Mouse (Mus musculus) embryonic facial prominence, embryonic 12.5 days (tissue): ENCODE results near the gene Slc50a1. TPM values are rescaled to one million over a fixed set of nuclear protein-coding genes. Genes with fewer than 3 reads are reported as not detected.
A peak's percentile ranks its signal among the peaks of the same experiment; 100 is the strongest.

Source experiments
- microRNA counts: library from miRNA; unstranded; fragments of <30 nt; microRNA quantifications from one replicate; lab custom pipeline; 2017
- microRNA-seq: library from miRNA; unstranded; fragments of <30 nt; microRNA quantifications from one replicate; pipeline ENCODE4, GENCODE M21; 2017
- polyA plus RNA-seq: library from polyadenylated mRNA; unstranded; fragments of >200 nt; fragmentation: Nextera tagmentation; extraction: Ambion mirVana; gene quantifications from 2 replicates; pipeline ENCODE4 v1.2.1, GENCODE M21; 2016

The Slc50a1 gene
- polyA plus RNA-seq, 1 experiment from 2014 or later, result 56.6 TPM

MicroRNAs within 50 kb of the gene (microRNA counts, 519-probe panel; counts per million panel counts)
- 460 counts per million, percentile 65 among the panel's probes with 10 or more counts for microRNA mmu-miR-92b (lab: Ali Mortazavi, UCI)

Small RNA genes lying within 50 kb of the gene (microRNA-seq; reads per million reads assigned to microRNA genes)
- 1,086 reads per million, percentile 78 among the genes with 10 or more reads in this experiment for gene Mir92b

Other genes with a start within 250 kb of the Slc50a1 start
- gene Rusc1, start 177.3 kb downstream of the Slc50a1 start, polyA plus RNA-seq, result 26.5 and 33.7 TPM in 2 replicates
- gene Gm43738, start 169.5 kb downstream of the Slc50a1 start, polyA plus RNA-seq, result not detected in 2 replicates
- 258 and 265 TPM in 2 replicates for gene Fdps, start 168.6 kb downstream of the Slc50a1 start, polyA plus RNA-seq
- gene Pklr, start 134.4 kb downstream of the Slc50a1 start, polyA plus RNA-seq, result 0.27 and 1.0 TPM in 2 replicates
- gene Hcn3, start 110.4 kb downstream of the Slc50a1 start, polyA plus RNA-seq, result 3.9 and 4.4 TPM in 2 replicates
- 51.3 and 52.6 TPM in 2 replicates for gene Clk2, start 105.8 kb downstream of the Slc50a1 start, polyA plus RNA-seq
- gene Scamp3, start 93.1 kb downstream of the Slc50a1 start, polyA plus RNA-seq, result 108 and 109 TPM in 2 replicates
- 30.9 and 37.2 TPM in 2 replicates for gene Fam189b, start 87.4 kb downstream of the Slc50a1 start, polyA plus RNA-seq
- 33.2 and 34.9 TPM in 2 replicates for gene Gba, start 67.6 kb downstream of the Slc50a1 start, polyA plus RNA-seq
- 42.6 and 46.2 TPM in 2 replicates for gene Thbs3, start 55.4 kb downstream of the Slc50a1 start, polyA plus RNA-seq
- gene Mtx1, start 43.5 kb downstream of the Slc50a1 start, polyA plus RNA-seq, result 208 and 211 TPM in 2 replicates
- gene Muc1, start 41.5 kb downstream of the Slc50a1 start, polyA plus RNA-seq, result 0.78 and 1.6 TPM in 2 replicates
- 297 and 306 TPM in 2 replicates for gene Krtcap2, start 24.6 kb downstream of the Slc50a1 start, polyA plus RNA-seq
- 6.2 and 7.7 TPM in 2 replicates for gene Trim46, start 24.3 kb downstream of the Slc50a1 start, polyA plus RNA-seq
- 101 and 103 TPM in 2 replicates for gene Dpm3, start 11.2 kb downstream of the Slc50a1 start, polyA plus RNA-seq
- gene Efna1, start 10.6 kb upstream of the Slc50a1 start, polyA plus RNA-seq, result 32.6 and 36.1 TPM in 2 replicates
- 12.8 and 15.8 TPM in 2 replicates for gene Efna3, start 52.4 kb upstream of the Slc50a1 start, polyA plus RNA-seq
- 47.1 and 48.8 TPM in 2 replicates for gene Efna4, start 67.5 kb upstream of the Slc50a1 start, polyA plus RNA-seq
- gene Adam15, start 79.4 kb upstream of the Slc50a1 start, polyA plus RNA-seq, result 42.7 and 45.5 TPM in 2 replicates
- gene Dcst2, start 91.4 kb upstream of the Slc50a1 start, polyA plus RNA-seq, result 0.13 and 0.38 TPM in 2 replicates
- 0.32 and 0.57 TPM in 2 replicates for gene Dcst1, start 94.7 kb upstream of the Slc50a1 start, polyA plus RNA-seq
- 0.83 and 1.9 TPM in 2 replicates for gene Zbtb7b, start 124.2 kb upstream of the Slc50a1 start, polyA plus RNA-seq
- 0.09 and 0.64 TPM in 2 replicates for gene Lenep, start 132.2 kb upstream of the Slc50a1 start, polyA plus RNA-seq
- gene Flad1, start 141.3 kb upstream of the Slc50a1 start, polyA plus RNA-seq, result 30.3 TPM in 2 replicates
- 480 and 499 TPM in 2 replicates for gene Cks1b, start 147.8 kb upstream of the Slc50a1 start, polyA plus RNA-seq
- 94.5 and 97.5 TPM in 2 replicates for gene Shc1, start 147.9 kb upstream of the Slc50a1 start, polyA plus RNA-seq
- gene Pygo2, start 159.6 kb upstream of the Slc50a1 start, polyA plus RNA-seq, result 67.3 and 67.9 TPM in 2 replicates
- gene Pbxip1, start 166.1 kb upstream of the Slc50a1 start, polyA plus RNA-seq, result 29.8 and 30.1 TPM in 2 replicates
- 57.0 and 58.8 TPM in 2 replicates for gene Pmvk, start 184.0 kb upstream of the Slc50a1 start, polyA plus RNA-seq
- gene Kcnn3, start 249.6 kb upstream of the Slc50a1 start, polyA plus RNA-seq, result 2.1 and 2.5 TPM in 2 replicates